Mouse (Mus musculus): Measurements from ENCODE around the gene Nsun4. TPM values are rescaled to one million over a fixed set of nuclear protein-coding genes. Genes with fewer than 3 reads are reported as not detected.

The Nsun4 gene
- polyA plus RNA-seq (2015; fragmentation: Nextera tagmentation; extraction: Ambion mirVana), result 13.3 and 15.0 TPM in 2 replicates

- Histone ChIP-seq H3K9ac (replicated peaks) (peak within 1 kb of the TSS; percentile 47), H3K27ac (replicated peaks) (peak within 1 kb of the TSS; percentile 92)
- under 1% methylated on average over 35 of the region's 35 CpGs for WGBS
Observed at GRCm38 (mm10) chr4:116053399-116053961, at the start of gene Nsun4. Gene Nsun4, minus strand, starts transcription at chr4:116053876.

GRCm38 (mm10) chr4:116100959-116101358 is 47.3 kb upstream of the Nsun4 start:
- no peak overlapping the region for H3K4me3 ChIP-seq
- H3K27ac ChIP-seq (replicated peaks), result no peak overlapping the region
- no peaks in the 10 kb centered on the region for H3K9me3 ChIP-seq
- H3K27me3 ChIP-seq, result no peaks in the 10 kb centered on the region
- ATAC-seq (replicated peaks), result no peak
- no peak overlapping the region for H3K9ac ChIP-seq (replicated peaks)
- no peak overlapping the region for H3K4me2 ChIP-seq (replicated peaks)
- peaks cover 54% of the 10 kb centered on the region for H3K36me3 ChIP-seq
- H3K4me1 ChIP-seq, result no peaks in the 10 kb centered on the region
- WGBS, result 93% methylated on average over 7 of the region's 7 CpGs

More at GRCm38 (mm10) chr4:116053399-116053961, at the start of gene Nsun4:
- H3K27me3 ChIP-seq, result no peaks in the 10 kb centered on the region
- H3K4me1 ChIP-seq, result peaks cover 10% of the 10 kb centered on the region
- peak within 1 kb of the TSS; percentile 68 for H3K4me2 ChIP-seq (replicated peaks)
- H3K36me3 ChIP-seq, result no peaks in the 10 kb centered on the region
- H3K4me3 ChIP-seq, result peak within 1 kb of the TSS; percentile 57
- no peaks in the 10 kb centered on the region for H3K9me3 ChIP-seq
- peak; percentile 98 for ATAC-seq (replicated peaks)

- Histone ChIP-seq H3K27ac (replicated peaks) (no peak overlapping the region), H3K4me3 (no peak overlapping the region), H3K9me3 (no peaks in the 10 kb centered on the region), H3K36me3 (peaks cover 90% of the 10 kb centered on the region), H3K4me1 (no peaks in the 10 kb centered on the region), H3K4me2 (replicated peaks) (no peak overlapping the region), H3K9ac (replicated peaks) (no peak overlapping the region), H3K27me3 (no peaks in the 10 kb centered on the region)
- ATAC-seq (replicated peaks), result no peak
- WGBS, result 93% methylated on average over 8 of the region's 8 CpGs
Observed at GRCm38 (mm10) chr4:116097211-116097610, 43.5 kb upstream of the Nsun4 start.

GRCm38 (mm10) chr4:116096291-116096690 is 42.6 kb upstream of the Nsun4 start:
- 93% methylated on average over 10 of the region's 10 CpGs for WGBS
- Histone ChIP-seq H3K4me3 (no peak overlapping the region), H3K27me3 (no peaks in the 10 kb centered on the region), H3K9ac (replicated peaks) (no peak overlapping the region), H3K9me3 (no peaks in the 10 kb centered on the region), H3K36me3 (peaks cover 96% of the 10 kb centered on the region), H3K27ac (replicated peaks) (no peak overlapping the region), H3K4me1 (no peaks in the 10 kb centered on the region), H3K4me2 (replicated peaks) (no peak overlapping the region)
- no peak for ATAC-seq (replicated peaks)

GRCm38 (mm10) chr4:116088510-116089249 is 35.0 kb upstream of the Nsun4 start:
- no peak for ATAC-seq (replicated peaks)

GRCm38 (mm10) chr4:116077240-116078095 is 23.8 kb upstream of the Nsun4 start:
- Histone ChIP-seq H3K4me3 (peak overlapping the region; percentile 96), H3K9ac (replicated peaks) (peak overlapping the region; percentile 98), H3K36me3 (peaks cover 29% of the 10 kb centered on the region), H3K27me3 (no peaks in the 10 kb centered on the region), H3K27ac (replicated peaks) (no peak overlapping the region), H3K4me2 (replicated peaks) (peak overlapping the region; percentile 74), H3K4me1 (peaks cover 35% of the 10 kb centered on the region), H3K9me3 (no peaks in the 10 kb centered on the region)
- ATAC-seq (replicated peaks), result no peak
- WGBS, result 65% methylated on average over 3 of the region's 3 CpGs

More at GRCm38 (mm10) chr4:116088510-116089249, 35.0 kb upstream of the Nsun4 start:
- Histone ChIP-seq H3K27ac (replicated peaks) (no peak overlapping the region), H3K4me3 (no peak overlapping the region), H3K27me3 (no peaks in the 10 kb centered on the region), H3K36me3 (peaks cover 85% of the 10 kb centered on the region), H3K4me2 (replicated peaks) (no peak overlapping the region), H3K4me1 (no peaks in the 10 kb centered on the region), H3K9ac (replicated peaks) (no peak overlapping the region), H3K9me3 (no peaks in the 10 kb centered on the region)
- WGBS, result 88% methylated on average over 23 of the region's 23 CpGs

GRCm38 (mm10) chr4:116076369-116077231 is 22.9 kb upstream of the Nsun4 start:
- no peaks in the 10 kb centered on the region for H3K9me3 ChIP-seq
- no peaks in the 10 kb centered on the region for H3K27me3 ChIP-seq
- H3K27ac ChIP-seq (replicated peaks), result peak overlapping the region; percentile 96
- peak overlapping the region; percentile 98 for H3K9ac ChIP-seq (replicated peaks)
- H3K4me1 ChIP-seq, result peaks cover 35% of the 10 kb centered on the region
- peak overlapping the region; percentile 74 for H3K4me2 ChIP-seq (replicated peaks)
- peak; percentile 3; the same call in 1 of the 2 replicates for ATAC-seq (replicated peaks)
- peaks cover 20% of the 10 kb centered on the region for H3K36me3 ChIP-seq
- 2% methylated on average over 37 of the region's 37 CpGs for WGBS
- peak overlapping the region; percentile 96 for H3K4me3 ChIP-seq

- Histone ChIP-seq H3K4me2 (replicated peaks) (peak overlapping the region; percentile 74), H3K9me3 (no peaks in the 10 kb centered on the region), H3K27me3 (no peaks in the 10 kb centered on the region), H3K27ac (replicated peaks) (peak overlapping the region; percentile 96), H3K4me3 (peak overlapping the region; percentile 96), H3K4me1 (peaks cover 35% of the 10 kb centered on the region), H3K36me3 (peaks cover 12% of the 10 kb centered on the region), H3K9ac (replicated peaks) (peak overlapping the region; percentile 98)
- peak; percentile 75 for ATAC-seq (replicated peaks)
- under 1% methylated on average over 77 of the region's 77 CpGs for WGBS
Observed at GRCm38 (mm10) chr4:116075631-116076368, 22.1 kb upstream of the Nsun4 start.

- peak within 1 kb of the TSS; percentile 74 for H3K4me2 ChIP-seq (replicated peaks)
- peak within 1 kb of the TSS; percentile 98 for H3K9ac ChIP-seq (replicated peaks)
- WGBS, result under 1% methylated on average over 54 of the region's 55 CpGs
- peaks cover 35% of the 10 kb centered on the region for H3K4me1 ChIP-seq
- H3K27ac ChIP-seq (replicated peaks), result peak within 1 kb of the TSS; percentile 96
- peak; percentile 94 for ATAC-seq (replicated peaks)
- peak within 1 kb of the TSS; percentile 96 for H3K4me3 ChIP-seq
- H3K27me3 ChIP-seq, result no peaks in the 10 kb centered on the region
- peaks cover 7% of the 10 kb centered on the region; the same call in 1 of the 2 replicates for H3K36me3 ChIP-seq
- H3K9me3 ChIP-seq, result no peaks in the 10 kb centered on the region
Observed at GRCm38 (mm10) chr4:116074861-116075620, 21.4 kb upstream of the Nsun4 start, which contains the start of the genes Uqcrh and Lrrc41. Gene Uqcrh, minus strand, starts transcription at chr4:116075071. Gene Lrrc41, plus strand, starts transcription at chr4:116075269.

- Histone ChIP-seq H3K27me3 (no peaks in the 10 kb centered on the region), H3K9ac (replicated peaks) (peak overlapping the region; percentile 98), H3K27ac (replicated peaks) (peak overlapping the region; percentile 96; the same call in 1 of the 2 replicates), H3K4me1 (peaks cover 35% of the 10 kb centered on the region), H3K36me3 (peaks cover 9% of the 10 kb centered on the region), H3K4me2 (replicated peaks) (peak overlapping the region; percentile 74), H3K9me3 (no peaks in the 10 kb centered on the region), H3K4me3 (peak overlapping the region; percentile 96)
- 1% methylated on average over 8 of the region's 8 CpGs for WGBS
- ATAC-seq (replicated peaks), result no peak
Observed at GRCm38 (mm10) chr4:116074145-116074675, 20.5 kb upstream of the Nsun4 start.

Measured in forebrain, embryonic 15.5 days (tissue).